Mouse (Mus musculus): ENCODE measurements around the gene Sv2b. TPM values are rescaled to one million over a fixed set of nuclear protein-coding genes. Genes with fewer than 3 reads are reported as not detected.

Sv2b gene
- polyA plus RNA-seq, 1 experiment from 2014 or later, result 2.6 TPM

GRCm38 (mm10) chr7:75194158-75194918 is 114.7 kb downstream of the Sv2b start:
- Histone ChIP-seq H3K4me1 (no peaks in the 10 kb centered on the region), H3K27ac (no peak overlapping the region), H3K27me3 (no peaks in the 10 kb centered on the region), H3K9ac (no peak overlapping the region), H3K4me3 (no peak overlapping the region), H3K9me3 (replicated peaks) (no peaks in the 10 kb centered on the region; the same call in 1 of the 2 replicates), H3K36me3 (no peaks in the 10 kb centered on the region), H3K4me2 (replicated peaks) (no peak overlapping the region)
- 91% methylated on average over 4 of the region's 4 CpGs for WGBS
- peak; percentile 50; the same call in 1 of the 2 replicates for ATAC-seq (ENCODE audit: low FRiP score)

GRCm38 (mm10) chr7:75190192-75190591 is 118.9 kb downstream of the Sv2b start:
- WGBS, result 84% methylated on average over 3 of the region's 3 CpGs
- H3K4me3 ChIP-seq, result no peak overlapping the region
- H3K4me2 ChIP-seq (replicated peaks), result no peak overlapping the region
- no peak for ATAC-seq (ENCODE audit: low FRiP score)
- no peaks in the 10 kb centered on the region for H3K36me3 ChIP-seq
- H3K4me1 ChIP-seq, result no peaks in the 10 kb centered on the region
- no peak overlapping the region for H3K9ac ChIP-seq
- no peaks in the 10 kb centered on the region for H3K27me3 ChIP-seq
- no peaks in the 10 kb centered on the region; the same call in 1 of the 2 replicates for H3K9me3 ChIP-seq (replicated peaks)
- H3K27ac ChIP-seq, result no peak overlapping the region

- no peak overlapping the region for H3K27ac ChIP-seq
- no peak overlapping the region for H3K4me3 ChIP-seq
- H3K36me3 ChIP-seq, result no peaks in the 10 kb centered on the region
- no peak for ATAC-seq (ENCODE audit: low FRiP score)
- no peak overlapping the region for H3K4me2 ChIP-seq (replicated peaks)
- 87% methylated on average over 3 of the region's 3 CpGs for whole genome bisulfite sequencing
- H3K4me1 ChIP-seq, result no peaks in the 10 kb centered on the region
- no peaks in the 10 kb centered on the region for H3K27me3 ChIP-seq
- H3K9ac ChIP-seq, result no peak overlapping the region
- no peaks in the 10 kb centered on the region for H3K9me3 ChIP-seq (replicated peaks)
These were observed 134.0 kb downstream of the Sv2b start for GRCm38 (mm10) chr7:75175042-75175441.

- H3K4me1 ChIP-seq, result no peaks in the 10 kb centered on the region
- no peaks in the 10 kb centered on the region for H3K27me3 ChIP-seq
- WGBS, result 89% methylated on average over 3 of the region's 3 CpGs
- no peak overlapping the region for H3K4me2 ChIP-seq (replicated peaks)
- H3K9me3 ChIP-seq (replicated peaks), result no peaks in the 10 kb centered on the region
- H3K4me3 ChIP-seq, result no peak overlapping the region
- ATAC-seq (ENCODE audit: low FRiP score), result no peak
- H3K27ac ChIP-seq, result no peak overlapping the region
- H3K9ac ChIP-seq, result no peak overlapping the region
- H3K36me3 ChIP-seq, result no peaks in the 10 kb centered on the region
These were observed 141.6 kb downstream of the Sv2b start for GRCm38 (mm10) chr7:75167481-75167880.

- no peak for ATAC-seq (ENCODE audit: low FRiP score)
- H3K9me3 ChIP-seq (replicated peaks), result no peaks in the 10 kb centered on the region
- H3K4me1 ChIP-seq, result no peaks in the 10 kb centered on the region
- H3K27ac ChIP-seq, result no peak overlapping the region
- H3K9ac ChIP-seq, result no peak overlapping the region
- H3K27me3 ChIP-seq, result 0 out of 2 replicates have a peak, but pooled peaks cover 6% of the 10 kb centered on the region
- H3K4me3 ChIP-seq, result no peak overlapping the region
- no peaks in the 10 kb centered on the region for H3K36me3 ChIP-seq
- no peak overlapping the region for H3K4me2 ChIP-seq (replicated peaks)
- WGBS, result 88% methylated on average over 1 of the region's 1 CpGs
These were observed 161.9 kb downstream of the Sv2b start for GRCm38 (mm10) chr7:75147174-75147573.

GRCm38 (mm10) chr7:75142800-75143199 is 166.3 kb downstream of the Sv2b start:
- no peak for ATAC-seq (ENCODE audit: low FRiP score)
- peaks cover 3% of the 10 kb centered on the region; the same call in 1 of the 2 replicates for H3K4me1 ChIP-seq
- H3K27ac ChIP-seq, result no peak overlapping the region
- H3K9me3 ChIP-seq (replicated peaks), result no peaks in the 10 kb centered on the region
- no peak overlapping the region for H3K9ac ChIP-seq
- H3K27me3 ChIP-seq, result 0 out of 2 replicates have a peak, but pooled peaks cover 6% of the 10 kb centered on the region
- no peaks in the 10 kb centered on the region for H3K36me3 ChIP-seq
- 47% methylated on average over 2 of the region's 2 CpGs for WGBS
- H3K4me2 ChIP-seq (replicated peaks), result no peak overlapping the region
- H3K4me3 ChIP-seq, result no peak overlapping the region

DNA sequence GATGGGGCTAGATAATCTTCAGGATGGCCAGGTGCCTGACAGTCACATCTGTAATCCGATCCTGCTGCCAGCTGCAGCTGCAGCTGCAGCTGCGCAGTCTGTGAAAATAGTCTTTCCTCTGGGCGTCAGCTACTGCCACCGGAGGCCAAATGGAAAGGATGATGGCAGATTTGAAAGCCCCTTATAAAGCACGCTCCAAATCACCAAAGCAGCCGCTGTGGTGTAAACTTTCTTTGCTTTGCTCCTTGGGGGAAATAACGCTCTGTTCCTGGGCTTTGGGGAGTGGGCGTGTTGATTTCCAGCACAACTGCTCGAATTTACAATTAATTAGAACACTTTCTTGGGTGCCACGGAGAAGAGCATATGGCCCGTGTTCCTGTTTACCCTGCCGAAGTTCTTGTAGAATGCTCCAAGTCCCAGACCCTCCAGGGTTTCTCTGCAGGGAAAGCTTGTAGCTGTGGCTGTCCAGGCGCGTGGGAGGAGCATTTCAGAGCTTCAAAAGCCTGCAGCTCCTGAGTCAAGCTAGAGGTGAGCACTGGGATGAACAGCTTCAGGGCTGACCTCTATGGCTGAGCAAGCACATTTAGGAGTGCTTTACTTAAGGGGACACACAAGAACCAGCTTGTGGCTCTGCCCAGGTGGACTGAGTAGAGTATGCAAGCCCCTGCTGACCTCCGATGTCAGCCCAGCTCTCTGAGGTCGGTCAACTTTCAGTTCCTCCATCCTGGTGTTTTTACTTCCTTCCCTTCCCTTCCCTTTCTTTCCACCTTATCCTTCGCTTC is 167.0 kb downstream of the Sv2b start:
- H3K27ac ChIP-seq, result no peak overlapping the region
- no peak overlapping the region for H3K9ac ChIP-seq
- 8% methylated on average over 17 of the region's 17 CpGs for WGBS
- H3K4me2 ChIP-seq (replicated peaks), result peak overlapping the region; percentile 48
- H3K36me3 ChIP-seq, result no peaks in the 10 kb centered on the region
- ATAC-seq (ENCODE audit: low FRiP score), result no peak
- peak overlapping the region; percentile 20 for H3K4me3 ChIP-seq
- H3K9me3 ChIP-seq (replicated peaks), result no peaks in the 10 kb centered on the region
- peaks cover 3% of the 10 kb centered on the region; the same call in 1 of the 2 replicates for H3K4me1 ChIP-seq
- H3K27me3 ChIP-seq, result 0 out of 2 replicates have a peak, but pooled peaks cover 6% of the 10 kb centered on the region

DNA sequence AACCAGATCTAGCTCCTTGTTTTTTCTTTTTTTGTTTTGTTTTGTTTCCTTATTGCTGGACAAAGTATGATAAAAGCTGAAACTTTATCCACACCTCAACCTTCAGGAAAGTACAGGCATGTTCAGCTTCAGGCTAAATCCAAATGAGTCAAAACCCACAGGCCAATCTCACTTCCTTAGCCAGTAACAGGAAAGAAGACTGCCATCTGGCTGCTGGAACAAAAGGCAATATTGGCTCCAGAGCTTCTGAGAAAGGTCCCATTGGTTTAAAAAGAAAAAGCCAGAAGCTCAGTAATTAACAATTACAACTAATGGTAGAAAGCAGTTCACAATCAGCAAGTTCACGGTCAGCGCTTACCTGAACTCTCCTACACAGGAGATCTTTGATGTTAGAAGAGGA is 169.8 kb downstream of the Sv2b start:
- H3K9ac ChIP-seq, result no peak overlapping the region
- H3K4me1 ChIP-seq, result peaks cover 7% of the 10 kb centered on the region
- WGBS, result 94% methylated on average over 2 of the region's 2 CpGs
- H3K9me3 ChIP-seq (replicated peaks), result no peaks in the 10 kb centered on the region
- no peak overlapping the region for H3K27ac ChIP-seq
- H3K4me3 ChIP-seq, result no peak overlapping the region
- H3K4me2 ChIP-seq (replicated peaks), result no peak overlapping the region
- H3K36me3 ChIP-seq, result no peaks in the 10 kb centered on the region
- 0 out of 2 replicates have a peak, but pooled peaks cover 6% of the 10 kb centered on the region for H3K27me3 ChIP-seq
- ATAC-seq (ENCODE audit: low FRiP score), result no peak

DNA sequence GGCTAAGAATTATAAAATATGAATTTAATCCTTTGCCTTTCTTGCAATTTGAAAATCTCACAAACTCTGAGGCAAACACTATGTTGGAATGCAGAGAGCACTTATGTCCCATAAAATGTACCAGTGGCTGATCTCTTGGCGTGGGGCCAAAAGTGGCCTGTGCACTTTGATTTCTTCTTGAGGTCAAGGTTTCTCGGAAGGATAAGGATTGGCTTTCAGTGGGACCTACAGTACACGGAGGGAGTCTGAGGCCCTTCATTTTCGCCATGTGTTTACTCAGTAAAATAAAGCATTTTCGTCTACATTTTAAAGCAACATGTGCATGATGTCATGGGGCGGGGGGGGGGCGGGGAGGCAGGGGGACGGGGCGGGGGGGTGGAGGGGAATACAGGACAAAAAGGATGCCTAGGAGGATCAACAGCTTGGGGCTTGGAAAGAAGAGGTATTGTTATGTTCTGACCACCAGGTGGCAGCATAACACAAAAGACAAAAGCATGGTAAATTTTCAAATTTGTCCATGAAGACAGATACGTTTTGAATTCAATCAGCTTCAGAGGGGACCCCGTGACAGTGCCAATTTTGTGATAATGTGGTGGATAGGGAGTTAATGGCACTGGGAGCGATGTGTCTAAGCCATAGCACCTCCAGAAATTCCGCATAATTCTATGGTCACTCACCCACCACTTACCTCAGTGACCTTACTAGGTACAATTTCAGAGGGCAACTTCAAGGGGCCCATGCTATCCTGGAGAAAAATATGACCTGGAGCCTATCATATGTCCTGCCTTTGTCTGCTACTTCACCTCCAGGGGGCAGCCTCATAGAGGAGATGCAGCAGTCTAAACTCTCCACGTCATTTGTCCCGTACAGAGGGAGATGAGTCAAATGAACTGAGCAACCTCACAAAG is 174.1 kb downstream of the Sv2b start:
- H3K4me2 ChIP-seq (replicated peaks), result no peak overlapping the region
- ATAC-seq (ENCODE audit: low FRiP score), result peak; percentile 81
- WGBS, result 24% methylated on average over 15 of the region's 15 CpGs

DNA sequence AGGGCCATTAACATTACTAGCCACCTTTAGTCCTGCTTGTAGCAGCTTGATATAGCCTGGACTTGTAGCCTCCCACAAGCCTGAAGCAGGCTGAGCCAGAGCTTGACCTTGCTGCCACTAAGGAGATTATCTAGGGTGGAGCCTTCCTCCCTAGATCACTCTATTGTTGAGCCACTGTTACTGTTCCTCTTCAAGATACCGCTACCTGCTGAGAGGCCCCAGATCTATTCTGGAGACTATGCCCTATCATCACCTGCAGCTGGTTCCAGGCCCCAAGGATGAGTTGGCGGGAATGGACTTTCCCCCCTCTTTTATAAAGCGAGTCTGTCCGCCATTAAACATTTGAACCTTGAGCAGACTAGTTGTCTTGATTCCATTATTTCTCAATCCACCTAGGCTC is 181.0 kb downstream of the Sv2b start:
- Histone ChIP-seq H3K36me3 (no peaks in the 10 kb centered on the region), H3K27ac (no peak overlapping the region), H3K4me3 (no peak overlapping the region), H3K4me2 (replicated peaks) (no peak overlapping the region), H3K9me3 (replicated peaks) (no peaks in the 10 kb centered on the region), H3K4me1 (no peaks in the 10 kb centered on the region), H3K27me3 (no peaks in the 10 kb centered on the region), H3K9ac (no peak overlapping the region)
- ATAC-seq (ENCODE audit: low FRiP score), result no peak
- WGBS, result 89% methylated on average over 4 of the region's 4 CpGs

More for the DNA sequence above, 174.1 kb downstream of the Sv2b start:
- H3K36me3 ChIP-seq, result no peaks in the 10 kb centered on the region
- H3K4me3 ChIP-seq, result no peak overlapping the region
- H3K27ac ChIP-seq, result no peak overlapping the region
- no peaks in the 10 kb centered on the region for H3K27me3 ChIP-seq
- no peaks in the 10 kb centered on the region for H3K9me3 ChIP-seq (replicated peaks)
- 0 out of 2 replicates have a peak overlapping the region, but pooled peaks have one; percentile 9 for H3K9ac ChIP-seq
- peaks cover 3% of the 10 kb centered on the region; the same call in 1 of the 2 replicates for H3K4me1 ChIP-seq

- H3K9ac ChIP-seq, result no peak overlapping the region
- 85% methylated on average over 5 of the region's 5 CpGs for WGBS
These were observed 185.0 kb downstream of the Sv2b start for GRCm38 (mm10) chr7:75124067-75124466.

More at GRCm38 (mm10) chr7:75124067-75124466, 185.0 kb downstream of the Sv2b start:
- Histone ChIP-seq H3K9me3 (replicated peaks) (no peaks in the 10 kb centered on the region), H3K4me3 (no peak overlapping the region), H3K4me2 (replicated peaks) (no peak overlapping the region), H3K36me3 (no peaks in the 10 kb centered on the region), H3K27me3 (no peaks in the 10 kb centered on the region), H3K4me1 (no peaks in the 10 kb centered on the region), H3K27ac (no peak overlapping the region)
- no peak for ATAC-seq (ENCODE audit: low FRiP score)
